Mouse (Mus musculus): ENCODE results near the gene Atg2a. TPM values are rescaled to one million over a fixed set of nuclear protein-coding genes. Genes with fewer than 3 reads are reported as not detected.
"Not testable (repeated sequence)": the region's sequence is repeated elsewhere in the genome, so short reads cannot be mapped to it uniquely, and the experiment has no call there.

Gene Atg2a
- total RNA-seq, 2 experiments from 2014 or later: 31.1 to 38.3 TPM

- not testable (repeated sequence) for DNase-seq (ENCODE audit: extremely low spot score in 1 of 2, low spot score in 1 of 2)
Observed at GRCm38 (mm10) chr19:6290720-6291116, 49.2 kb downstream of the Atg2a start.

GRCm38 (mm10) chr19:6291117-6291781 is 49.8 kb downstream of the Atg2a start:
- DNase-seq (ENCODE audit: extremely low spot score in 1 of 2, low spot score in 1 of 2): no peak

- DNase-seq (ENCODE audit: extremely low spot score in 1 of 2, low spot score in 1 of 2): no peak
Observed at GRCm38 (mm10) chr19:6292262-6292661, 50.8 kb downstream of the Atg2a start.

GRCm38 (mm10) chr19:6294301-6294700 is 52.8 kb downstream of the Atg2a start:
- no peak for DNase-seq (ENCODE audit: extremely low spot score in 1 of 2, low spot score in 1 of 2)

GRCm38 (mm10) chr19:6296551-6297210 is 55.2 kb downstream of the Atg2a start:
- no peak for DNase-seq (ENCODE audit: extremely low spot score in 1 of 2, low spot score in 1 of 2)

GRCm38 (mm10) chr19:6297641-6298040 is 56.2 kb downstream of the Atg2a start:
- no peak for DNase-seq (ENCODE audit: extremely low spot score in 1 of 2, low spot score in 1 of 2)

- no peak for DNase-seq (ENCODE audit: extremely low spot score in 1 of 2, low spot score in 1 of 2)
Observed at GRCm38 (mm10) chr19:6299003-6299402, 57.5 kb downstream of the Atg2a start.

GRCm38 (mm10) chr19:6299450-6300267 is 58.2 kb downstream of the Atg2a start:
- DNase-seq (ENCODE audit: extremely low spot score in 1 of 2, low spot score in 1 of 2): no peak

GRCm38 (mm10) chr19:6300402-6300841 is 59.0 kb downstream of the Atg2a start:
- DNase-seq (ENCODE audit: extremely low spot score in 1 of 2, low spot score in 1 of 2): no peak

GRCm38 (mm10) chr19:6302114-6302513 is 60.6 kb downstream of the Atg2a start:
- no peak for DNase-seq (ENCODE audit: extremely low spot score in 1 of 2, low spot score in 1 of 2)

- peak in 1 of 2 experiments; percentile 34 for DNase-seq (ENCODE audit: extremely low spot score in 1 of 2, low spot score in 1 of 2)
Observed at GRCm38 (mm10) chr19:6302522-6302921, 61.1 kb downstream of the Atg2a start.

GRCm38 (mm10) chr19:6303831-6304230 is 62.4 kb downstream of the Atg2a start:
- no peak for DNase-seq (ENCODE audit: extremely low spot score in 1 of 2, low spot score in 1 of 2)

- peak; percentile 74 to 91 for DNase-seq (ENCODE audit: extremely low spot score in 1 of 2, low spot score in 1 of 2)
Observed at GRCm38 (mm10) chr19:6304787-6305516, 63.5 kb downstream of the Atg2a start.

- DNase-seq (ENCODE audit: extremely low spot score in 1 of 2, low spot score in 1 of 2): no peak
Observed at GRCm38 (mm10) chr19:6305517-6306115, 64.1 kb downstream of the Atg2a start.

- DNase-seq (ENCODE audit: extremely low spot score in 1 of 2, low spot score in 1 of 2): peak in 1 of 2 experiments; percentile 37
Observed at GRCm38 (mm10) chr19:6306137-6306551, 64.7 kb downstream of the Atg2a start, which contains the start of gene Cdc42bpg. Gene Cdc42bpg, plus strand, starts transcription at chr19:6306456.

- peak in 1 of 2 experiments; percentile 70 for DNase-seq (ENCODE audit: extremely low spot score in 1 of 2, low spot score in 1 of 2)
Observed at GRCm38 (mm10) chr19:6306586-6306985, 65.1 kb downstream of the Atg2a start.

- no peak for DNase-seq (ENCODE audit: extremely low spot score in 1 of 2, low spot score in 1 of 2)
Observed at GRCm38 (mm10) chr19:6307733-6308531, 66.5 kb downstream of the Atg2a start.

GRCm38 (mm10) chr19:6310181-6310580 is 68.7 kb downstream of the Atg2a start:
- no peak for DNase-seq (ENCODE audit: extremely low spot score in 1 of 2, low spot score in 1 of 2)

- DNase-seq (ENCODE audit: extremely low spot score in 1 of 2, low spot score in 1 of 2): not testable (repeated sequence)
Observed at GRCm38 (mm10) chr19:6311783-6312182, 70.3 kb downstream of the Atg2a start.

Measured in layer of hippocampus, postnatal 25 days (tissue).